Mouse (Mus musculus): ENCODE measurements around the gene Cntn5. TPM values are rescaled to one million over a fixed set of nuclear protein-coding genes. Genes with fewer than 3 reads are reported as not detected.

The Cntn5 gene
- polyA plus RNA-seq, 1 experiment, result not detected

- TF ChIP-seq POLR2A (IDR thresholded peaks at IDR 0.05; ENCODE audit: low read depth, low read length) (no peak), CTCF (IDR thresholded peaks at IDR 0.05; ENCODE audit: borderline replicate concordance, insufficient read depth, low read length) (no peak)
- Histone ChIP-seq H3K4me1 (ENCODE audit: control insufficient read depth, insufficient read depth, low read length) (no peaks in the 10 kb centered on the region), H3K27ac (ENCODE audit: insufficient read depth, low read length) (no peak overlapping the region), H3K4me3 (ENCODE audit: insufficient read depth, low read length) (no peak overlapping the region)
Observed at GRCm38 (mm10) chr9:10532248-10532647, 372.3 kb downstream of the Cntn5 start.

GRCm38 (mm10) chr9:10531087-10531486, 373.5 kb downstream of the Cntn5 start:
- TF ChIP-seq CTCF (IDR thresholded peaks at IDR 0.05; ENCODE audit: borderline replicate concordance, insufficient read depth, low read length) (no peak), POLR2A (IDR thresholded peaks at IDR 0.05; ENCODE audit: low read depth, low read length) (no peak)
- no peak overlapping the region for H3K27ac ChIP-seq (ENCODE audit: insufficient read depth, low read length)
- H3K4me1 ChIP-seq (ENCODE audit: control insufficient read depth, insufficient read depth, low read length), result no peaks in the 10 kb centered on the region
- H3K4me3 ChIP-seq (ENCODE audit: insufficient read depth, low read length), result no peak overlapping the region

- no peak for TF ChIP-seq POLR2A (IDR thresholded peaks at IDR 0.05; ENCODE audit: low read depth, low read length)
- no peak for TF ChIP-seq CTCF (IDR thresholded peaks at IDR 0.05; ENCODE audit: borderline replicate concordance, insufficient read depth, low read length)
- Histone ChIP-seq H3K4me1 (ENCODE audit: control insufficient read depth, insufficient read depth, low read length) (no peaks in the 10 kb centered on the region), H3K27ac (ENCODE audit: insufficient read depth, low read length) (no peak overlapping the region), H3K4me3 (ENCODE audit: insufficient read depth, low read length) (no peak overlapping the region)
Observed at GRCm38 (mm10) chr9:10529528-10529927, 375.0 kb downstream of the Cntn5 start.

DNA sequence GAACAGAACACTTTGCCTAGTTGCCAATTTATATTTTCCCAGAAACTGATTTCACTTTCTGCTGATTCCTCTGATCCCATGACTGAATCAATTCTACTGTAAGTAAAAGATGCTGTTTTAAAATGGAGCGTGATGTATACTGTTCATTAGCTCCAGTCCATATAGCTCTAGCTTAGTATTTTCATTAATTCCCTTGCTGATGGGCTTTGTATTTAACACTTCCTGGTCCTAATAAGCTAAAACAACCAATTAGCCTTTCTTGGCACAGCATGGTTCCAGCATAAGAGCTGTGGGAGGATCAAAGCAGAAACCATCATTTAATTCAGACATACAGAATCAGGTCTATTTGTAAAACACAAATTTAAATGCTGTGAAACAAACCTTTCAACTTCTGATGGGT, 375.5 kb downstream of the Cntn5 start:
- Histone ChIP-seq H3K4me3 (ENCODE audit: insufficient read depth, low read length) (no peak overlapping the region), H3K4me1 (ENCODE audit: control insufficient read depth, insufficient read depth, low read length) (no peaks in the 10 kb centered on the region), H3K27ac (ENCODE audit: insufficient read depth, low read length) (no peak overlapping the region)
- no peak for TF ChIP-seq CTCF (IDR thresholded peaks at IDR 0.05; ENCODE audit: borderline replicate concordance, insufficient read depth, low read length)
- no peak for TF ChIP-seq POLR2A (IDR thresholded peaks at IDR 0.05; ENCODE audit: low read depth, low read length)

DNA sequence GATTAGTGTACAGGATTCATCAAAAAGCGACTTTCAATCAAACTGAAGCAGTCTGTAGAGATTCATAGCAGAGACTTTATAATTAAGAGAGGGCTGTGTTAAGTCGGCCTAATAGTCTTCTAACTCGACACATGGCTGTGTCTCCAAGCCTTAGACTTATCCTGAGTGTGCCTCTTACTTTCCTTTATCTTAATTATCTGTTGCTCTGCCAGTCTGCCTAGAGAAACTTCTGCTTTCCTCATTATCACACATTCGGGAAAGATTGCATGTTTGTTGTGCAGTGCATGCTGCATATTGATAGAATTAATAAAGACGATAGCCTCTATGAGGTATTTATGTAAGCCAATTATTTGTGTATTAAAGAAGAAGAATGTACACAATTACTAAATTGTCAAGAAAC, 375.9 kb downstream of the Cntn5 start:
- Histone ChIP-seq H3K4me1 (ENCODE audit: control insufficient read depth, insufficient read depth, low read length) (no peaks in the 10 kb centered on the region), H3K4me3 (ENCODE audit: insufficient read depth, low read length) (no peak overlapping the region), H3K27ac (ENCODE audit: insufficient read depth, low read length) (no peak overlapping the region)
- no peak for TF ChIP-seq POLR2A (IDR thresholded peaks at IDR 0.05; ENCODE audit: low read depth, low read length)
- no peak for TF ChIP-seq CTCF (IDR thresholded peaks at IDR 0.05; ENCODE audit: borderline replicate concordance, insufficient read depth, low read length)

GRCm38 (mm10) chr9:10525915-10526667, 378.5 kb downstream of the Cntn5 start:
- TF ChIP-seq POLR2A (IDR thresholded peaks at IDR 0.05; ENCODE audit: low read depth, low read length) (no peak), CTCF (IDR thresholded peaks at IDR 0.05; ENCODE audit: borderline replicate concordance, insufficient read depth, low read length) (no peak)
- Histone ChIP-seq H3K27ac (ENCODE audit: insufficient read depth, low read length) (no peak overlapping the region), H3K4me1 (ENCODE audit: control insufficient read depth, insufficient read depth, low read length) (no peaks in the 10 kb centered on the region), H3K4me3 (ENCODE audit: insufficient read depth, low read length) (no peak overlapping the region)

GRCm38 (mm10) chr9:10522604-10523003, 382.0 kb downstream of the Cntn5 start:
- Histone ChIP-seq H3K27ac (ENCODE audit: insufficient read depth, low read length) (no peak overlapping the region), H3K4me1 (ENCODE audit: control insufficient read depth, insufficient read depth, low read length) (no peaks in the 10 kb centered on the region), H3K4me3 (ENCODE audit: insufficient read depth, low read length) (no peak overlapping the region)
- TF ChIP-seq POLR2A (IDR thresholded peaks at IDR 0.05; ENCODE audit: low read depth, low read length), result no peak
- no peak for TF ChIP-seq CTCF (IDR thresholded peaks at IDR 0.05; ENCODE audit: borderline replicate concordance, insufficient read depth, low read length)

GRCm38 (mm10) chr9:10521054-10521453, 383.5 kb downstream of the Cntn5 start:
- no peak for TF ChIP-seq CTCF (IDR thresholded peaks at IDR 0.05; ENCODE audit: borderline replicate concordance, insufficient read depth, low read length)
- TF ChIP-seq POLR2A (IDR thresholded peaks at IDR 0.05; ENCODE audit: low read depth, low read length), result no peak

DNA sequence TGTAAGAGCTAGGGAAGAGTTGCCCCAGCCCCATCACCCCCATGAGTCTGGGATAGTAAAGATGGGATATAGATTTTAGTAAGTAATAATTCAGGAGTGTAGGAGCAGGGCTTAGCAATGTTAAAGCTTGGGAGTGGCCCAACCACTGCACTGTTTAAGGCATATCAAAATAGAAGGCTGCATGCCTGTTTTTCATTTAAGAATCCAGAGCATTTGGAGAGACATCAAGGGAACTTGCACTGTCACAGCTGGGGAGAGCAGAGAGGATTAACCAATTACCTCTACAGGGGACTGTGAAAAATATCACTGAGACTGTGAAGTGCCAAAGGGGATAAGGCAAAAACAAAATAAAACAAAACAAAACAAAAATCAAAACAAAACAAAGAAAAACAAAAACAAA, 412.3 kb downstream of the Cntn5 start:
- TF ChIP-seq CTCF (IDR thresholded peaks at IDR 0.05; ENCODE audit: borderline replicate concordance, insufficient read depth, low read length) (no peak), POLR2A (IDR thresholded peaks at IDR 0.05; ENCODE audit: low read depth, low read length) (no peak)
- Histone ChIP-seq H3K4me3 (ENCODE audit: insufficient read depth, low read length) (no peak overlapping the region), H3K27ac (ENCODE audit: insufficient read depth, low read length) (no peak overlapping the region), H3K4me1 (ENCODE audit: control insufficient read depth, insufficient read depth, low read length) (no peaks in the 10 kb centered on the region)

More at GRCm38 (mm10) chr9:10521054-10521453, 383.5 kb downstream of the Cntn5 start:
- no peaks in the 10 kb centered on the region for H3K4me1 ChIP-seq (ENCODE audit: control insufficient read depth, insufficient read depth, low read length)
- no peak overlapping the region for H3K4me3 ChIP-seq (ENCODE audit: insufficient read depth, low read length)
- no peak overlapping the region for H3K27ac ChIP-seq (ENCODE audit: insufficient read depth, low read length)

GRCm38 (mm10) chr9:10471484-10472125, 433.0 kb downstream of the Cntn5 start:
- no peak overlapping the region for H3K27ac ChIP-seq (ENCODE audit: insufficient read depth, low read length)
- TF ChIP-seq POLR2A (IDR thresholded peaks at IDR 0.05; ENCODE audit: low read depth, low read length) (no peak), CTCF (IDR thresholded peaks at IDR 0.05; ENCODE audit: borderline replicate concordance, insufficient read depth, low read length) (no peak)
- no peaks in the 10 kb centered on the region for H3K4me1 ChIP-seq (ENCODE audit: control insufficient read depth, insufficient read depth, low read length)
- H3K4me3 ChIP-seq (ENCODE audit: insufficient read depth, low read length), result no peak overlapping the region
